Mouse (Mus musculus) embryonic fibroblast, embryonic 13.5 days (primary cell): ENCODE measurements around the gene Mpv17.

Experiments
- CTCF ChIP-seq: IDR thresholded peaks from 2 replicates; pipeline ENCODE4 v1.5.1; 2011; ENCODE audit warnings: mild to moderate bottlenecking, control low read depth, low read length, moderate library complexity, borderline replicate concordance; ENCODE audit not compliant: insufficient read depth
- POLR2A ChIP-seq: IDR thresholded peaks from 2 replicates; pipeline ENCODE4 v1.6.1; 2011; ENCODE audit warnings: low read depth, mild to moderate bottlenecking, control low read depth, low read length, moderate library complexity

DNA sequence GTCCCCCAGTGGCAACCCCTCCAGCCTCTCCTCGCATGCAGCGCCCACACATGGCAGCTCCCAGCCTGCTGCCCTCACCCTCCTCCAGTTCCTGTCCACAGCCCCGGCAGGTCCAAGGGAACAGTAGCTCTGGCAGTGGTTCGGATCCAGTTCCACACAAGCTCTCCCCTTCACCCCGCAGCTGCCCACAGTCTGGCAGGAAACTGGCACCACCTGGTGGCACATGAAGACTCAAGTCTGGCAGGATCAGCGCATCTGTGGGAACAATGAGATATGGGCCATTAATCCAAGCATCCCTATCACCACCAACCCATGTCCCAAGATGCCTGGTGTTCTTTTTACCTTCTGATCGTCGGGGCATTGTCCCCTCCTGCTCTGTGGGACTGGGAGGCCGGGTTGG lies 45.8 kb upstream of the Mpv17 start:
- TF ChIP-seq CTCF (0 out of 2 replicates have a peak, but pooled peaks have one; percentile 23), POLR2A (no peak; the same call in 1 of the 2 replicates)
